Mouse (Mus musculus): ENCODE data around the gene Trpc6.
A peak's percentile ranks its signal among the peaks of the same experiment; 100 is the strongest.

The Trpc6 gene

DNA sequence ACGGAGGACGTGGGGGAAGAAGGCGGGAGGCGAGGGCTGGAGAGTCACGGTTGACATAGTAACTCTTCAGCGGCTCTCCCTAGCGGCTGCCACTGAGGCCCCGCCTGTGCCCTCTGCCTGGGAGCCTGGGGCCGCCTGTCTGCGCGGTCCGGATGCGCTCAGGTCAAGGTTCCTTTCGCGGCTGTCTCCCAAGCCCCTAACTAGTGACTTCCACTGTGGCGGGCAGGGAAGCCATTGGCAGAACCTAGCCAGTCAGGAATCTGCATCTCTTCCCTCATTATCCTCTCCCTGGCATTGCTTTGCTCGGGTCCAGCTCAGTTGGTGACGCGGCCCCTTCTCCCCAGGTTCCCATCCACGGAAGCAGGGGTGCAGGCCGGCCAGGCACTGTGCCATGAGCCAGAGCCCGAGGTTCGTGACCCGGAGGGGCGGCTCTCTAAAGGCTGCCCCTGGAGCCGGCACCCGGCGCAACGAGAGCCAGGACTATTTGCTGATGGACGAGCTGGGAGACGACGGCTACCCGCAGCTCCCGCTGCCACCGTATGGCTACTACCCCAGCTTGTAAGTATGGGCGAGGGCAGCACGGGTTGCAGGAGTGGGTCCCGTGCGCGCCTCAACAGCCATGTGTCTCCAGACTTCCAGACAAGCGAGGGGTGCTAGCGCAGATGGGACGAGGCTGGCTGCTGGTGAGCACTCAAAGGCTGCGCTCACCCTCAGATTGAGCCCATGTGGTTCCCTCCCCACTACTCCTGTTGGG, at the start of gene Trpc6:
Gene Trpc6, plus strand, starts transcription at position 102 of the 754 bp plus-strand sequence.
- no peak for DNase-seq (ENCODE audit: low read depth, low spot score)

- no peak for DNase-seq (ENCODE audit: low read depth, low spot score)
These were observed 23.0 kb upstream of the Trpc6 start for GRCm38 (mm10) chr9:8520911-8521310.

DNA sequence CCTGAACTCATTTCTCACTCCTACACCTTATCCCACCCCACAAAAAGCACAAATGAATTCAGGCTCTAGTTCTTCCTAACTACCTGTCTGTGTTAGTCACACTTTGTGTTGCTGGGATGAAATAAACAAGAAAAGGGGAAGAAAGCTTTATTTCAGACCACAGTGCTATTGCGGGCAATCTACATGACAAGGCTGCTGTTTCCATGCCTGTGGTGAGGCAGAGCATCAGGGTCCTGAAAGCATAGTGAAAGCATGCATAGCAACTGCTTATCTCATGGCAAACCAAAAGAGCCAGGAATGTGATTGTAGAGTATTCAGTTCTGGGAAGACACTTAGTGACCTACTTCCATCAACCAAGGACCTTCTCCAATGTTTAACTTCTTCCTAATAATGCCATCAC, 10.3 kb upstream of the Trpc6 start:
- no peak for DNase-seq (ENCODE audit: low read depth, low spot score)

DNA sequence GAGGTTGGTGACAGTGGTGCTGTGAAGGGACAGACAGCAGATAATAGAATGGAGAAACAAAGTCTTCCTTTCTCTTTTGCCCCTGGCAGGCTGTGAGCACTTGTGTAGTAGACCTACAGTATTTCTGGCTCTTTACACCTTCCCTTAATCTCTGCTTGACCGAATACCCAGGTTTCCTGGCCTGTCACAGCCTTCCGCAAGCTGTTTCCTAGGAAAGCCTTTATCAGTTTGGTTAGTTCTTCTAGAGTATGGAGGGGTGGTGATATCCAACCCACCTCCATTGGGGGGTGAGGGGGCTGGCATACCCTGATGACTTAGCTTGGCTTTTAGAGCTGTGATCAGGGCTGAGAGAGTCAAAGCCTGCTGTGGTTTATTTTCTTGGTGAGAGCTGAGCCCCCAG, 1.3 kb downstream of the Trpc6 start:
- DNase-seq (ENCODE audit: low read depth, low spot score): no peak

DNA sequence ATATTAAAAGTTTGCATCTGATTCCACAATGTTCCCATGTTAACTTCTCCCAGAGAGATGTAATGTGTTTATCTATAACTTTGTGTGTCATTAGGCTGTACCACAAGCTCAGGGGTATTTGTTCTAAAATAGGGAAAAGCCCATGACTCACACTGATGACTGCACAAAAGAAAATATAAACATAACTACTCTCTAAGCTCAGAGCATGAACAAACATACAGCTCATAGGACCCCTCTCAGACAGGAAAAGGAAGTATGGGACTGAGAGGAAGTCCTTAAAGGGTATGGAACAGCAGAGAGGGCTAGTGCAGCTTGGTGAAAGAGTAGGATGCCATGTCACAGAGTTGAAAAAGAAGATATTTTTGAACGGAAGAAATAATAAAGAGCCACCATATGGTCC, 14.6 kb downstream of the Trpc6 start:
- DNase-seq (ENCODE audit: low read depth, low spot score): no peak

DNA sequence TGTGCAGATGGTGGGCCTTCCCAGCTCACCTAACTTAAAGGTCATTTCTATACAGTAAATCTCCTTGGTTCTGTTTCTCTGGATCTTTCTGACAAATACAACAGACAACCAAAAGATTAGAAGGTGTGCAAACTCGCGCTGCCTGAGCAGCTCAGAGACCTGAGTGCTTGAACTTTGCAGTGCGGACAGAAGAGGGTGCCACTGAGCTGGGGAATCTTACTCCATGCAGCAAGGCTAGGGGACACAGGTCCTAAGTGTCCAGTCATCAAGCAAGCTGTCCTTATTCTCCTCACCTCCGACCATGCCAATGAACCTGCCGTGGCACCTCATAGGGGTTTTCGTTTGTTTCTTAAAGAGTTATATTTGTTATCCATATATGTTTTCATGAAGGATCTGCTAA, 48.7 kb downstream of the Trpc6 start:
- no peak for DNase-seq (ENCODE audit: low read depth, low spot score)

DNA sequence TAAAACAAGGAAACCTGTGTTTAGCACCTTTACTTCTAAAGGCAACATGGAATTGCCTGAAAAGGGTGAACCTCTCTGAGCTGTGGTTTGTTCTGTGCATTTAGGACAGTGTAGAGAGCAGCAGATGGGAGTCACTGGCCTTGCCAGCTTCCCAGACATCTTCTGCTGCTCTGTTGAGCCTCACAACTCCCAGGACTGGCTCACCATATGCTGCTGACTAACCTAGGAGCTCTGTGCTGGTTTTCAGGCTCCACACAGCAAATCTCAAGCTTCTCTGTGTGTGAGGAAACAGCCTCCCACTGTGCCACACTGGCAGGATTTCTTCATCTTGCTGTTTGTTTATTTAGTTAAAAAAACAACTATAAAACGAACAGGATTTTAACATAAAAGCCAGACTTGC, 53.1 kb downstream of the Trpc6 start:
- DNase-seq (ENCODE audit: low read depth, low spot score): peak; percentile 43

- DNase-seq (ENCODE audit: low read depth, low spot score): peak; percentile 15
These were observed 63.0 kb downstream of the Trpc6 start for GRCm38 (mm10) chr9:8606816-8607491.

- DNase-seq (ENCODE audit: low read depth, low spot score): no peak
These were observed 90.4 kb downstream of the Trpc6 start for GRCm38 (mm10) chr9:8634344-8634743.

DNA sequence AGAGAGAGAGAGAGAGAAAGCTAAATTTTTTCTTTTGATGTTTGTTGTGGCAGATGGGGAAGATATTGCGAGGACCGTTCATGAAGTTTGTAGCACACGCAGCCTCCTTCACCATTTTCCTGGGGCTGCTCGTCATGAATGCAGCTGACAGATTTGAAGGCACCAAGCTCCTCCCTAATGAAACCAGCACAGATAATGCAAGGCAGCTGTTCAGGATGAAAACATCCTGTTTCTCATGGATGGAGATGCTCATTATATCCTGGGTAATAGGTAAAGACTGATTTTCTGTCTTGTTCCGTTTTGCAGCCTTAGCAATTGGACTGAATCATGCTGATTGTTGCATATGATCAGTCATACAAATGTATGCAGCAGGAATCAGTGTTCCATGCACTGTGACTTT, 99.5 kb downstream of the Trpc6 start:
- no peak for DNase-seq (ENCODE audit: low read depth, low spot score)

GRCm38 (mm10) chr9:8655347-8655746, 111.4 kb downstream of the Trpc6 start:
- DNase-seq (ENCODE audit: low read depth, low spot score): no peak

- DNase-seq (ENCODE audit: low read depth, low spot score): no peak
These were observed 129.0 kb downstream of the Trpc6 start for GRCm38 (mm10) chr9:8672944-8673343.

DNA sequence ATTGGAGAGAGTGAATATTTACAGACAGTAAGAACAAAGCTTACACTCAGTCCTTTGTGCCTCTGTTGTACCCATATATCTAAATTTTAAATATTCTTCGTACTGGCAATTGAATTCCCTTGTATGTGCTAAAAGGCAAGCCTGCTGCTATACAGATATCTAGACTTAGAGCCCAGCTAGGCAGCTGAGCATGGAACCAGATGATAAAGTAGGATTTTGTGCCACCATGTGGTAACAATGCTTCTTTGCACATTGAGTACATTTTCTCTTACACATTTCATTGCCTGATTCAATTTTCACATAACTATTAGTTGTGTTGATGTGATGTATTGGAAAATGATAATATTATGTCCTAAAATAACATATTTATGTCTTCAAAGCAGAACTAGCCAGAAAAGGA, 132.7 kb downstream of the Trpc6 start:
- peak; percentile 32 for DNase-seq (ENCODE audit: low read depth, low spot score)

- no peak for DNase-seq (ENCODE audit: low read depth, low spot score)
These were observed 149.2 kb downstream of the Trpc6 start for GRCm38 (mm10) chr9:8693177-8693576.

GRCm38 (mm10) chr9:8700669-8701068, 156.7 kb downstream of the Trpc6 start:
- peak; percentile 56 for DNase-seq (ENCODE audit: low read depth, low spot score)

DNA sequence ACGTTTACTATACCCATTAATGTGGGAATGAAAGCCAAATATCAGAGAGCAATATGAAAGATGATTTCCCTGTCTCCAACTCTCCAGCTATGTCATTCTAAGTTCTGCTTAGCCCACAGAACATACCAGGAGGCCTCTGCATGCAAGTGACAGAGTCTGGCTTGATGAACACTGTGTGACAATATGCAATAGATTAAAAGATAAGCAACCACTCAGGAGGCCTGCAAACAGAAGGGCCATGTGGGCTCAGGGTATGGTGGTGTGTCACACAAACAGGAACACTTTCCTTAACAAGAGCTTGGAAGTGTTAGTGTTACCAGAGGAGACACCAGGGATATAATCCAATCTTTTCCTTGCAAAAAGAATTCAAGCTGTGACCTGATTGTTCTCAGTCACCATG, 159.6 kb downstream of the Trpc6 start:
- no peak for DNase-seq (ENCODE audit: low read depth, low spot score)

DNA sequence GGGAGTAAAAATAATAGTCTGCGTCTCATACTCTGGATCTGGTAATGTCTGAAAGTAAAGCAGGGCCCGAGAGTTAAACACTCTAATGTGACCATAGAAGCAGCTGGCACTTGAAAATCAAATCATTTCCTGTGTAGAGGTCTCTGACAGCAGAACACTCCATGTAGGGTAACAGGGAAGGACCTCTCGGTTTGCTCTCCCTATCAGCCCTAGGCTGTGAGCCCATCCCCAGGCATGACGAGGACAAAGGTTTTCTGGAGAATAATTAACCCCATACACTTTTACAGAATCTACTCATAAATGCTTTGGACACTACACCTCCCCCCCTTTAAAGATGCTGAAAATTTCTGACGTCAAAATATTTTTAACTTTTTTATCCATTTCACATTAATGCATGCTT, 160.0 kb downstream of the Trpc6 start:
- no peak for DNase-seq (ENCODE audit: low read depth, low spot score)

GRCm38 (mm10) chr9:8710052-8710739, 166.3 kb downstream of the Trpc6 start:
- DNase-seq (ENCODE audit: low read depth, low spot score): no peak

GRCm38 (mm10) chr9:8719017-8719416, 175.1 kb downstream of the Trpc6 start:
- no peak for DNase-seq (ENCODE audit: low read depth, low spot score)

- DNase-seq (ENCODE audit: low read depth, low spot score): no peak
These were observed 185.1 kb downstream of the Trpc6 start for GRCm38 (mm10) chr9:8729056-8729455.
